Mouse (Mus musculus) E14TG2a.4 (cell line): Measurements from ENCODE around the gene Mkrn1.

Experiments
- CTCF ChIP-seq: conservative IDR thresholded peaks from 2 replicates; pipeline ENCODE4 v1.5.1; 2014; ENCODE audit warnings: low read length
- NANOG ChIP-seq: IDR thresholded peaks from 2 replicates; pipeline ENCODE4 v1.6.1; 2014; ENCODE audit warnings: borderline replicate concordance, low read length, mixed read lengths
- POU5F1 ChIP-seq: IDR thresholded peaks from 2 replicates; pipeline ENCODE4 v1.6.1; 2014; ENCODE audit warnings: low read length, borderline replicate concordance

DNA sequence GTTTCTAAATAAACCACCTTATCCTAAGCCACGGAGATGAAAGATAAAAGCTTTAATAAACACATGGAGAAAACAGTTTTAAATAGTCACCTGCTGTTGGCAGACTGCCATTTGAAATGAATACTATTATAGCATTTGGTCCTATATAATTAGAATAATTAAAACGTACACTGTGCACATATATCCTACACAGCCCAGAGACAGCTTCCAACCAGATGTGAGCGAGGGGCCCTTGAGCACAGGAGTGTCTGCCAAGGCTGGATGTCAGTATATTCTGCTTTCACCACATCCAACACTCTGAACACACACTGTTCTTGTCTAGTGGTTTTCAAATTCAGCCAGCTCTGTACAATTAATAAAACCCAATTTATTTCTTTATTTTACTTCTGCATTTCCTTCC lies 50.6 kb downstream of the Mkrn1 start:
- TF ChIP-seq CTCF (no peak), NANOG (no peak), POU5F1 (no peak)
